Mouse (Mus musculus): ENCODE measurements at regions not wholly inside any gene's neighbourhood (a gene's known extent, or its start where the extent isn't known, plus 50 kb on each side); places are given as distances from the start of the nearest gene placed in this dataset.

- Histone ChIP-seq H3K4me3 (ENCODE audit: low read depth, low read length) (no peak overlapping the region), H3K27me3 (replicated peaks; ENCODE audit: control insufficient read depth, insufficient read depth, low read length) (no peaks in the 10 kb centered on the region), H3K9ac (ENCODE audit: low read depth, low read length) (no peak overlapping the region), H3K27ac (replicated peaks; ENCODE audit: low read depth, low read length) (no peak overlapping the region), H3K9me3 (ENCODE audit: control insufficient read depth, low read length) (no peaks in the 10 kb centered on the region), H3K36me3 (ENCODE audit: control insufficient read depth, insufficient read depth, low read length) (no peaks in the 10 kb centered on the region), H3K4me2 (ENCODE audit: low read depth, low read length) (no peak overlapping the region), H3K4me1 (ENCODE audit: control insufficient read depth, insufficient read depth, low read length) (no peaks in the 10 kb centered on the region)
- no peak for ATAC-seq (ENCODE audit: low read depth)
- 67% methylated on average over 11 of the region's 11 CpGs for WGBS
- DNase-seq (ENCODE audit: low spot score) = no peak
Measured at GRCm38 (mm10) chr10:23052480-23053378, 232.8 kb upstream of the Tcf21 start.

- H3K9me3 ChIP-seq (ENCODE audit: control insufficient read depth, low read length) = no peaks in the 10 kb centered on the region
- H3K27ac ChIP-seq (replicated peaks; ENCODE audit: low read depth, low read length) = no peak overlapping the region
- no peak overlapping the region for H3K4me2 ChIP-seq (ENCODE audit: low read depth, low read length)
- no peak overlapping the region for H3K4me3 ChIP-seq (ENCODE audit: low read depth, low read length)
- H3K36me3 ChIP-seq (ENCODE audit: control insufficient read depth, insufficient read depth, low read length) = no peaks in the 10 kb centered on the region
- no peaks in the 10 kb centered on the region for H3K27me3 ChIP-seq (replicated peaks; ENCODE audit: control insufficient read depth, insufficient read depth, low read length)
- ATAC-seq (ENCODE audit: low read depth) = no peak
- no peaks in the 10 kb centered on the region for H3K4me1 ChIP-seq (ENCODE audit: control insufficient read depth, insufficient read depth, low read length)
- 73% methylated on average over 3 of the region's 3 CpGs for WGBS
- H3K9ac ChIP-seq (ENCODE audit: low read depth, low read length) = no peak overlapping the region
- no peak for DNase-seq (ENCODE audit: low spot score)
Measured at GRCm38 (mm10) chr10:23044466-23044865, 224.5 kb upstream of the Tcf21 start.

- no peak for ATAC-seq (ENCODE audit: low read depth)
- 74% methylated on average over 4 of the region's 4 CpGs for WGBS
Measured at GRCm38 (mm10) chr10:23031491-23032126, 211.6 kb upstream of the Tcf21 start.

GRCm38 (mm10) chr10:23027961-23028360 is 208.0 kb upstream of the Tcf21 start:
- Histone ChIP-seq H3K4me3 (ENCODE audit: low read depth, low read length) (no peak overlapping the region), H3K9ac (ENCODE audit: low read depth, low read length) (no peak overlapping the region), H3K27me3 (replicated peaks; ENCODE audit: control insufficient read depth, insufficient read depth, low read length) (no peaks in the 10 kb centered on the region), H3K4me2 (ENCODE audit: low read depth, low read length) (no peak overlapping the region), H3K4me1 (ENCODE audit: control insufficient read depth, insufficient read depth, low read length) (no peaks in the 10 kb centered on the region), H3K27ac (replicated peaks; ENCODE audit: low read depth, low read length) (no peak overlapping the region), H3K36me3 (ENCODE audit: control insufficient read depth, insufficient read depth, low read length) (no peaks in the 10 kb centered on the region), H3K9me3 (ENCODE audit: control insufficient read depth, low read length) (no peaks in the 10 kb centered on the region)
- 87% methylated on average over 4 of the region's 4 CpGs for WGBS
- no peak for ATAC-seq (ENCODE audit: low read depth)
- no peak for DNase-seq (ENCODE audit: low spot score)

More at GRCm38 (mm10) chr10:23031491-23032126, 211.6 kb upstream of the Tcf21 start:
- Histone ChIP-seq H3K9me3 (ENCODE audit: control insufficient read depth, low read length) (no peaks in the 10 kb centered on the region), H3K9ac (ENCODE audit: low read depth, low read length) (no peak overlapping the region), H3K36me3 (ENCODE audit: control insufficient read depth, insufficient read depth, low read length) (no peaks in the 10 kb centered on the region), H3K4me2 (ENCODE audit: low read depth, low read length) (no peak overlapping the region), H3K27me3 (replicated peaks; ENCODE audit: control insufficient read depth, insufficient read depth, low read length) (no peaks in the 10 kb centered on the region), H3K27ac (replicated peaks; ENCODE audit: low read depth, low read length) (no peak overlapping the region), H3K4me1 (ENCODE audit: control insufficient read depth, insufficient read depth, low read length) (no peaks in the 10 kb centered on the region), H3K4me3 (ENCODE audit: low read depth, low read length) (no peak overlapping the region)
- DNase-seq (ENCODE audit: low spot score) = no peak

GRCm38 (mm10) chr10:23017151-23017678 is 197.2 kb upstream of the Tcf21 start:
- H3K4me2 ChIP-seq (ENCODE audit: low read depth, low read length) = no peak overlapping the region
- H3K4me1 ChIP-seq (ENCODE audit: control insufficient read depth, insufficient read depth, low read length) = no peaks in the 10 kb centered on the region
- no peaks in the 10 kb centered on the region for H3K27me3 ChIP-seq (replicated peaks; ENCODE audit: control insufficient read depth, insufficient read depth, low read length)
- H3K36me3 ChIP-seq (ENCODE audit: control insufficient read depth, insufficient read depth, low read length) = no peaks in the 10 kb centered on the region
- H3K27ac ChIP-seq (replicated peaks; ENCODE audit: low read depth, low read length) = no peak overlapping the region
- no peak overlapping the region for H3K4me3 ChIP-seq (ENCODE audit: low read depth, low read length)
- ATAC-seq (ENCODE audit: low read depth) = no peak
- no peak for DNase-seq (ENCODE audit: low spot score)
- H3K9me3 ChIP-seq (ENCODE audit: control insufficient read depth, low read length) = no peaks in the 10 kb centered on the region
- WGBS = 71% methylated on average over 4 of the region's 4 CpGs
- no peak overlapping the region for H3K9ac ChIP-seq (ENCODE audit: low read depth, low read length)

- no peak overlapping the region for H3K9ac ChIP-seq (ENCODE audit: low read depth, low read length)
- H3K27me3 ChIP-seq (replicated peaks; ENCODE audit: control insufficient read depth, insufficient read depth, low read length) = no peaks in the 10 kb centered on the region
- H3K4me2 ChIP-seq (ENCODE audit: low read depth, low read length) = no peak overlapping the region
- H3K4me1 ChIP-seq (ENCODE audit: control insufficient read depth, insufficient read depth, low read length) = no peaks in the 10 kb centered on the region
- ATAC-seq (ENCODE audit: low read depth) = peak; percentile 65; the same call in 1 of the 2 replicates
- no peak overlapping the region for H3K4me3 ChIP-seq (ENCODE audit: low read depth, low read length)
- no peak overlapping the region for H3K27ac ChIP-seq (replicated peaks; ENCODE audit: low read depth, low read length)
- peak; percentile 69 for DNase-seq (ENCODE audit: low spot score)
- WGBS = 58% methylated on average over 3 of the region's 3 CpGs
- no peaks in the 10 kb centered on the region for H3K9me3 ChIP-seq (ENCODE audit: control insufficient read depth, low read length)
- H3K36me3 ChIP-seq (ENCODE audit: control insufficient read depth, insufficient read depth, low read length) = no peaks in the 10 kb centered on the region
Measured at GRCm38 (mm10) chr10:23015935-23016694, 196.1 kb upstream of the Tcf21 start.

- DNase-seq (ENCODE audit: low spot score) (no peak), ATAC-seq (ENCODE audit: low read depth) (no peak)
- H3K27ac ChIP-seq (replicated peaks; ENCODE audit: low read depth, low read length) = no peak overlapping the region
- WGBS = 81% methylated on average over 4 of the region's 4 CpGs
- H3K9me3 ChIP-seq (ENCODE audit: control insufficient read depth, low read length) = no peaks in the 10 kb centered on the region
- H3K4me2 ChIP-seq (ENCODE audit: low read depth, low read length) = no peak overlapping the region
- H3K36me3 ChIP-seq (ENCODE audit: control insufficient read depth, insufficient read depth, low read length) = no peaks in the 10 kb centered on the region
- H3K27me3 ChIP-seq (replicated peaks; ENCODE audit: control insufficient read depth, insufficient read depth, low read length) = no peaks in the 10 kb centered on the region
- no peaks in the 10 kb centered on the region for H3K4me1 ChIP-seq (ENCODE audit: control insufficient read depth, insufficient read depth, low read length)
- no peak overlapping the region for H3K9ac ChIP-seq (ENCODE audit: low read depth, low read length)
- H3K4me3 ChIP-seq (ENCODE audit: low read depth, low read length) = no peak overlapping the region
Measured at GRCm38 (mm10) chr10:23010715-23011114, 190.7 kb upstream of the Tcf21 start.

GRCm38 (mm10) chr10:23010201-23010600 is 190.2 kb upstream of the Tcf21 start:
- Histone ChIP-seq H3K27ac (replicated peaks; ENCODE audit: low read depth, low read length) (no peak overlapping the region), H3K9me3 (ENCODE audit: control insufficient read depth, low read length) (no peaks in the 10 kb centered on the region), H3K4me2 (ENCODE audit: low read depth, low read length) (no peak overlapping the region), H3K4me3 (ENCODE audit: low read depth, low read length) (no peak overlapping the region), H3K9ac (ENCODE audit: low read depth, low read length) (no peak overlapping the region), H3K4me1 (ENCODE audit: control insufficient read depth, insufficient read depth, low read length) (no peaks in the 10 kb centered on the region), H3K27me3 (replicated peaks; ENCODE audit: control insufficient read depth, insufficient read depth, low read length) (no peaks in the 10 kb centered on the region), H3K36me3 (ENCODE audit: control insufficient read depth, insufficient read depth, low read length) (no peaks in the 10 kb centered on the region)
- 49% methylated on average over 2 of the region's 2 CpGs for WGBS
- DNase-seq (ENCODE audit: low spot score) (peak; percentile 27), ATAC-seq (ENCODE audit: low read depth) (peak; percentile 80; the same call in 1 of the 2 replicates)

Measured in embryonic facial prominence, embryonic 14.5 days (tissue).